Mouse (Mus musculus): ENCODE measurements around the gene Apof.
A peak's percentile ranks its signal among the peaks of the same experiment; 100 is the strongest.

The Apof gene

GRCm38 (mm10) chr10:128268371-128268770, at the start of gene Apof:
Gene Apof (plus strand): TSS chr10:128268671.
- no peak for DNase-seq (ENCODE audit: low spot score in 2 of 2)

GRCm38 (mm10) chr10:128221533-128222286, 46.8 kb upstream of the Apof start:
- no peak for DNase-seq (ENCODE audit: low spot score in 2 of 2)

- no peak for DNase-seq (ENCODE audit: low spot score in 2 of 2)
Observed at GRCm38 (mm10) chr10:128225064-128225463, 43.4 kb upstream of the Apof start.

- DNase-seq (ENCODE audit: low spot score in 2 of 2): no peak
Observed at GRCm38 (mm10) chr10:128225538-128225937, 42.9 kb upstream of the Apof start, which contains the start of gene Mip. Gene Mip (plus strand): TSS chr10:128225838.

GRCm38 (mm10) chr10:128227592-128227991, 40.9 kb upstream of the Apof start:
- DNase-seq (ENCODE audit: low spot score in 2 of 2): no peak

- no peak for DNase-seq (ENCODE audit: low spot score in 2 of 2)
Observed at GRCm38 (mm10) chr10:128228009-128228408, 40.5 kb upstream of the Apof start.

- DNase-seq (ENCODE audit: low spot score in 2 of 2): no peak
Observed at GRCm38 (mm10) chr10:128230582-128230981, 37.9 kb upstream of the Apof start.

GRCm38 (mm10) chr10:128231146-128231545, 37.3 kb upstream of the Apof start:
- DNase-seq (ENCODE audit: low spot score in 2 of 2): no peak

GRCm38 (mm10) chr10:128231697-128232419, 36.6 kb upstream of the Apof start, which contains the start of gene Timeless:
Gene Timeless (plus strand): TSS chr10:128232065.
- DNase-seq (ENCODE audit: low spot score in 2 of 2): peak; percentile 88 to 97

- DNase-seq (ENCODE audit: low spot score in 2 of 2): peak; percentile 66 to 77
Observed at GRCm38 (mm10) chr10:128232420-128232985, 36.0 kb upstream of the Apof start.

- no peak for DNase-seq (ENCODE audit: low spot score in 2 of 2)
Observed at GRCm38 (mm10) chr10:128236321-128236720, 32.1 kb upstream of the Apof start.

GRCm38 (mm10) chr10:128237807-128238480, 30.5 kb upstream of the Apof start:
- DNase-seq (ENCODE audit: low spot score in 2 of 2): no peak

- no peak for DNase-seq (ENCODE audit: low spot score in 2 of 2)
Observed at GRCm38 (mm10) chr10:128239140-128239539, 29.3 kb upstream of the Apof start.

- DNase-seq (ENCODE audit: low spot score in 2 of 2): no peak
Observed at GRCm38 (mm10) chr10:128240131-128240530, 28.3 kb upstream of the Apof start.

- no peak for DNase-seq (ENCODE audit: low spot score in 2 of 2)
Observed at GRCm38 (mm10) chr10:128243252-128243651, 25.2 kb upstream of the Apof start.

GRCm38 (mm10) chr10:128244121-128244520, 24.4 kb upstream of the Apof start:
- no peak for DNase-seq (ENCODE audit: low spot score in 2 of 2)

GRCm38 (mm10) chr10:128247020-128247732, 21.3 kb upstream of the Apof start:
- DNase-seq (ENCODE audit: low spot score in 2 of 2): no peak

GRCm38 (mm10) chr10:128250565-128250964, 17.9 kb upstream of the Apof start:
- DNase-seq (ENCODE audit: low spot score in 2 of 2): no peak

GRCm38 (mm10) chr10:128253677-128254255, 14.7 kb upstream of the Apof start, which contains the start of gene Apon:
Gene Apon (plus strand): TSS chr10:128254096.
- no peak for DNase-seq (ENCODE audit: low spot score in 2 of 2)

GRCm38 (mm10) chr10:128255925-128256324, 12.5 kb upstream of the Apof start:
- DNase-seq (ENCODE audit: low spot score in 2 of 2): no peak

- no peak for DNase-seq (ENCODE audit: low spot score in 2 of 2)
Observed at GRCm38 (mm10) chr10:128256328-128256727, 12.1 kb upstream of the Apof start.
